Mouse (Mus musculus): ENCODE measurements around the gene Galntl5. TPM values are rescaled to one million over a fixed set of nuclear protein-coding genes. Genes with fewer than 3 reads are reported as not detected.
A peak's percentile ranks its signal among the peaks of the same experiment; 100 is the strongest.

Galntl5 gene
- not detected for total RNA-seq (2021)
- long read RNA-seq, experiment 1 = 0 reads
- long read RNA-seq, experiment 2 = 0 reads

DNA sequence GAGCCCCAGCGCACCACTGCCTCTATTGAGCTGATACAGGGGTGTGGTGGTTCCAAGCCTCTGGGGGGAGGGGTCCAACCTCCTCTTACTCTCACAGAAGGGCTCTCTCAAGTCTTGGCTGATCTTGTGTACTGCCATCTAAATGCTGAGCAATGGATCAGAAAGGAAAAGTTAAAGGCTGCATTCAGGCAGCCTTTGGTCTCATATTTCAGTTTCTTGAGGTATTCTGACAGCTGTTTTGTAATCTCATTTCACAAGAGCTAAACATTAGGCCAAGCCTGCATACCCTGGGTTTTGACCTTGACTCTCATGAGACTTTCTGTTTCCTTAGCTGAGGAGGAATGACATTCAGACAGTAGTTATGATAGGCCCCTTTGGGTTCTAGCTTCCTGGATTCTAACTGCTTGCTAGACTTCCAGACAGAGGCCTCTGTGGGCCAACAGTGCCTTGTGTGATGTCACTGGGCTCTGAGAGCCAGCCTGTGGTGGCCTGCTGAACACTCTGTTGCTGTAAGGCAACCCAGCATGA is at the start of gene Galntl5:
Gene Galntl5, plus strand, starts transcription at position 457 of the 528 bp plus-strand sequence.
- intact Hi-C loops (cut with DNase I) = no loop called here
- DNase-seq (ENCODE audit: extremely low spot score in 1 of 2, low spot score in 2 of 2) = no peak
- H3K27ac ChIP-seq = no peak within 1 kb of the TSS
- no peak for TF ChIP-seq CTCF (IDR thresholded peaks at IDR 0.05)
- H3K4me3 ChIP-seq = no peak within 1 kb of the TSS

DNA sequence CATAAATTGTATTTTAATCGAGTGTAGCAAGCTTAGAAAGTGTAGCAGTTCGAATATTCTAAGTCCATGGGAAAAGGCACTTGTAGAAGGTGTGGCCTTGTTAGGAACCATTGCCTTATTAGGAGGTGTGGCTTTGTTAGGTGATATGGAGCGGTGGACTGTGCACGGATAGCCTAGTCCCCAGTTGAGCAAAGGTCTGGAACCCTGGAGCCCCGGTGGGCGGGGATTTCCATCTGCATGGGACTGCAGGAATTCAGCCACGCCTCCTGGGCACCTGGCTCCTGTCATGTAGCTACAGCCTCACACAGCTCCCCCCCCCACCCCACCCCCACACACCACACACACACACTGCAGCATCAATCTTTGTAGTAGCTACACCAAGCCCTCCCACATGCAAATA is 34.6 kb upstream of the Galntl5 start:
- TF ChIP-seq CTCF (IDR thresholded peaks at IDR 0.05) = no peak
- Histone ChIP-seq H3K27ac (no peak overlapping the region), H3K4me3 (no peak overlapping the region)
- intact Hi-C loops (cut with DNase I) = no loop called here
- DNase-seq (ENCODE audit: extremely low spot score in 1 of 2, low spot score in 2 of 2) = no peak

GRCm38 (mm10) chr5:25149331-25149965 is 31.8 kb upstream of the Galntl5 start:
- no peak overlapping the region for H3K4me3 ChIP-seq
- intact Hi-C loops (cut with DNase I) = no loop called here
- no peak for DNase-seq (ENCODE audit: extremely low spot score in 1 of 2, low spot score in 2 of 2)
- H3K27ac ChIP-seq = no peak overlapping the region
- TF ChIP-seq CTCF (IDR thresholded peaks at IDR 0.05) = no peak

DNA sequence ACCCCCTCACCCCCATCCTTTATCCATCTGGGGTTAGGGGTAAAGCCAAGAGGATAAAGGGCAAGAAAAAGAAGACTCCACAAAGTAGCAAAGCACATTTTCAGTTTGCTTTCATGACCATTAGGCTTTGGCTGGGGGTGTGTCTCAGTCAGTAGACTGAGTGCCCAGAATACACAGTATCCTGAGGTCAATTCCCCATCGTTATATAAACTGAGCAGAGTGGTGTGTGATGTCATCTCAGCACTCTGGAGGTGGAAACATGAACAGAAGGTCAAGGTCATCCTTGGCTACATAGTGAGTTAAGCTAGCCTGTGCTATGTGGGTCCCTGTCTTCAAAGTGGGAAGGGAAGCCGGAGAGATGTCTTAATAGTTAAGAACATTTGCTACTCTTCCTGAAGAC is 27.8 kb upstream of the Galntl5 start:
- intact Hi-C loops (cut with DNase I) = no loop called here
- Histone ChIP-seq H3K27ac (no peak overlapping the region), H3K4me3 (no peak overlapping the region)
- no peak for TF ChIP-seq CTCF (IDR thresholded peaks at IDR 0.05)
- no peak for DNase-seq (ENCODE audit: extremely low spot score in 1 of 2, low spot score in 2 of 2)

GRCm38 (mm10) chr5:25153996-25154395 is 27.3 kb upstream of the Galntl5 start:
- DNase-seq (ENCODE audit: extremely low spot score in 1 of 2, low spot score in 2 of 2) = no peak
- no peak for TF ChIP-seq CTCF (IDR thresholded peaks at IDR 0.05)
- no peak overlapping the region for H3K27ac ChIP-seq
- no peak overlapping the region for H3K4me3 ChIP-seq
- intact Hi-C loops (cut with DNase I) = no loop called here

DNA sequence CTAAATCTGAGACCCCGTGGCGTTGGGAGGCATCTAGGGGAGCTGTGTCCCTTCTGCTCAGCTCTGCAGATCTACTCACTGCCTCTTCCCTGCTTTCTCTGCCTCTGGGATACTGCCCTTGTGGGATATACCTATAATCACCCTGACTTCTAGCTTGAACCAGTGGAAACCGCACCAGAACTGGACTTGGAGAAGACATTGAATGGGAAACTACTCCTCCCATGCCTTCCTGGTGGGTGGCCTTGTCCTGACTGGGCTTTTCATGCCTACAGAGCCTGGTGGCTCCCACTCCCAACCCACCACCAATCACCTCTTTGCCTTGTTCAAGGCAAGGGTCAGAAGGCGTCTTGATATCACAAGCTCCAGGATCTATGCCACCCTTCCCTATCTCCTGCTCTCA is 26.4 kb upstream of the Galntl5 start:
- no peak for DNase-seq (ENCODE audit: extremely low spot score in 1 of 2, low spot score in 2 of 2)
- Histone ChIP-seq H3K27ac (no peak overlapping the region), H3K4me3 (no peak overlapping the region)
- no peak for TF ChIP-seq CTCF (IDR thresholded peaks at IDR 0.05)
- intact Hi-C loops (cut with DNase I) = no loop called here

- no peak for TF ChIP-seq CTCF (IDR thresholded peaks at IDR 0.05)
- H3K4me3 ChIP-seq = no peak overlapping the region
- no peak for DNase-seq (ENCODE audit: extremely low spot score in 1 of 2, low spot score in 2 of 2)
- no peak overlapping the region for H3K27ac ChIP-seq
- intact Hi-C loops (cut with DNase I) = no loop called here
These were observed 25.9 kb upstream of the Galntl5 start for GRCm38 (mm10) chr5:25155351-25155750.

GRCm38 (mm10) chr5:25157136-25157535 is 24.1 kb upstream of the Galntl5 start:
- intact Hi-C loops (cut with DNase I) = no loop called here
- TF ChIP-seq CTCF (IDR thresholded peaks at IDR 0.05) = no peak

DNA sequence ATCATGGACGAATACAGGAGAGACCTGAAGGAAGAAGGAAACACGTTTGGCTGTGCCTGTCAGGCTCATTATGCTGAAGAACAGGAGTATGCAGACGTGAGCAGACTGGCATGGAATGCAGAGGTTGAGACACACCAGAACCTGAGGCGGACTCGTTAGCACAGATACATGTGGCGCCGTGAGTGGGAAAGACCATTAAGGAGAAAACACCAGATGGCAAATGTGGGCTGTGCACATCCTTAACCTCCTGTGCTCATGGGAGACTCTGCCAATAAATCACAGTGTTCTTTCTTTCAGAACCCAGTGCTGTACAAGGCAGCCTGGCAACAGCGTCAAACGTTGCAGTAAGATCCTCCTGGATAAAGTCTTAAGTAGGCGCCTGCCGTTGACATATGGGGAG is 20.7 kb upstream of the Galntl5 start:
- TF ChIP-seq CTCF (IDR thresholded peaks at IDR 0.05) = no peak
- DNase-seq (ENCODE audit: extremely low spot score in 1 of 2, low spot score in 2 of 2) = peak; percentile 29 to 37
- no peak overlapping the region for H3K27ac ChIP-seq
- H3K4me3 ChIP-seq = no peak overlapping the region
- intact Hi-C loops (cut with DNase I) = loop anchor here (2.0 kb wide), 2 partner anchors 44 to 74 kb away; no protein-coding TSS in a partner anchor

More at GRCm38 (mm10) chr5:25157136-25157535, 24.1 kb upstream of the Galntl5 start:
- DNase-seq (ENCODE audit: extremely low spot score in 1 of 2, low spot score in 2 of 2) = no peak
- Histone ChIP-seq H3K27ac (no peak overlapping the region), H3K4me3 (no peak overlapping the region)

DNA sequence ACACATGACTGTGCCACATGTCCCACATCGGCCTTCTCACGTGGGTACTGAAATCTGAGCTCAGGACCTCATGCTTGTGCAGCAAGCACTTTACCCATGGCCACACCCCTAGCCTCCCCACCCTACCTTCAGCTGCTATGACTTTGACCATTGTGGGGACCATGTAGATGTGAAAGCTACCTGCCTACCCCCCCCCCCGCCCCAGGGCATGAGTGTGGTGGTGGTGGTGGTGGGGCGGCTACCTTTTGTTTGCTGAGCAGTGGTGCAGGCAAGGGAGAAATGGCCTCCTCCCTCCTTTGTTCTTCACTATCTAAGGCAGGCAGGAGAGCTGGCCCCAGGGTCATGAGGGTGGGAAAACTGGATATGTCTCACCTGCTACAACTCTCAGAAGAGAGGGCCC is 18.3 kb upstream of the Galntl5 start:
- TF ChIP-seq CTCF (IDR thresholded peaks at IDR 0.05) = no peak
- intact Hi-C loops (cut with DNase I) = no loop called here
- H3K4me3 ChIP-seq = no peak overlapping the region
- no peak for DNase-seq (ENCODE audit: extremely low spot score in 1 of 2, low spot score in 2 of 2)
- no peak overlapping the region for H3K27ac ChIP-seq

DNA sequence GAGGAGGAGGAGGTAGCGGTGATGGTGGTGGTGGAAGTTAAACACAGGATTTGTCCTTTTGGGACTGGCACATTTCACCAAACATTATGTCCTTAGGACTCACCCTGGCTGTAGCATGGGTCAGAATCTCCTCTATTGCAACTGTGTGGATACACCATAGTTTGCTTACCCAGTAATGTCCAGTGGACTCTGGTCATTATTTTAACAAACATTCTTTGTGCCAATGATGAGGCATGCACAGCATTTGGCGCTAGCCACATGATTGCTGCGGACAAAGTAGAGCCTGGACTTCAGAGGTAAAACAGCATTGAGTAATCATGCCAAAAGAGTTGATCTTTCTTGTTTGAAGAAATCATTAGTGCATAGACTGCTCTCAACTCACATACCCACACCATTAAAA is 17.3 kb upstream of the Galntl5 start:
- DNase-seq (ENCODE audit: extremely low spot score in 1 of 2, low spot score in 2 of 2) = no peak
- Histone ChIP-seq H3K4me3 (no peak overlapping the region), H3K27ac (no peak overlapping the region)
- no peak for TF ChIP-seq CTCF (IDR thresholded peaks at IDR 0.05)
- intact Hi-C loops (cut with DNase I) = no loop called here

DNA sequence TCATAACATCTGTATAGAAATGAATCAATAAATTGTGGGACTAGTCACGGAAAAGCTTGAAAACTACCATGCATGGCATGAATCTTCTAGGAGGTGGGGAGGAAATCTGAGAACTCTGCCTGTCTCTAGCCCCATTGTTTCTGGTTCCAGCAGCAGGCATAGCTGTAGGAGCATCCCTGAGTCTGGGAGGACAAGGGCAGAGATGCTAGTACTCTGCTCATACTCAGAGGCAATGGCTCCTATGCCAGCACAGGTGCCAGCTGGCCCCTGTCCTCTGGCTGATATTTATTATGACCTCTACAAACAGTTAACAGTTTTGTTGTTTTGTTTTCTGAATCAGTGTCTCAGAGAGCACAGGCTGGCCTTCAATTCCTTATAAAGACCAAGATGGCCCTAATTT is 16.9 kb upstream of the Galntl5 start:
- no peak for TF ChIP-seq CTCF (IDR thresholded peaks at IDR 0.05)
- Histone ChIP-seq H3K27ac (no peak overlapping the region), H3K4me3 (no peak overlapping the region)
- no peak for DNase-seq (ENCODE audit: extremely low spot score in 1 of 2, low spot score in 2 of 2)
- intact Hi-C loops (cut with DNase I) = no loop called here

Measured in left cerebral cortex, adult 2 months (tissue).